Mouse (Mus musculus): ENCODE data around the gene Runx1.

Gene Runx1

GRCm38 (mm10) chr16:92606491-92606965 lies 219.4 kb downstream of the Runx1 start:
- DNase-seq = no peak

- DNase-seq = no peak
These were observed 220.1 kb downstream of the Runx1 start for GRCm38 (mm10) chr16:92605606-92606490.

GRCm38 (mm10) chr16:92602504-92602903 lies 223.4 kb downstream of the Runx1 start:
- DNase-seq = no peak

GRCm38 (mm10) chr16:92601270-92601826 lies 224.6 kb downstream of the Runx1 start:
- no peak for DNase-seq

- no peak for DNase-seq
These were observed 226.5 kb downstream of the Runx1 start for GRCm38 (mm10) chr16:92599451-92599850.

- no peak for DNase-seq
These were observed 228.3 kb downstream of the Runx1 start for GRCm38 (mm10) chr16:92597655-92598054.

- no peak for DNase-seq
These were observed 233.7 kb downstream of the Runx1 start for GRCm38 (mm10) chr16:92592207-92592606.

- DNase-seq = no peak
These were observed 234.2 kb downstream of the Runx1 start for GRCm38 (mm10) chr16:92591783-92592182.

GRCm38 (mm10) chr16:92587836-92588235 lies 238.1 kb downstream of the Runx1 start:
- DNase-seq = no peak

GRCm38 (mm10) chr16:92581767-92582166 lies 244.2 kb downstream of the Runx1 start:
- DNase-seq = no peak

GRCm38 (mm10) chr16:92580981-92581380 lies 245.0 kb downstream of the Runx1 start:
- DNase-seq = no peak

GRCm38 (mm10) chr16:92578915-92579653 lies 246.9 kb downstream of the Runx1 start:
- no peak for DNase-seq

GRCm38 (mm10) chr16:92577381-92577780 lies 248.6 kb downstream of the Runx1 start:
- no peak for DNase-seq

GRCm38 (mm10) chr16:92575792-92576191 lies 250.2 kb downstream of the Runx1 start:
- DNase-seq = no peak

- no peak for DNase-seq
These were observed 252.8 kb downstream of the Runx1 start for GRCm38 (mm10) chr16:92573193-92573592.

GRCm38 (mm10) chr16:92571246-92571645 lies 254.7 kb downstream of the Runx1 start:
- no peak for DNase-seq

GRCm38 (mm10) chr16:92566146-92566545 lies 259.8 kb downstream of the Runx1 start:
- DNase-seq = no peak

- peak; percentile 71 for DNase-seq
These were observed 260.2 kb downstream of the Runx1 start for GRCm38 (mm10) chr16:92565708-92566107.

GRCm38 (mm10) chr16:92565291-92565690 lies 260.7 kb downstream of the Runx1 start:
- DNase-seq = peak; percentile 8

- DNase-seq = no peak
These were observed 270.9 kb downstream of the Runx1 start for GRCm38 (mm10) chr16:92555051-92555450.

- DNase-seq = no peak
These were observed 273.1 kb downstream of the Runx1 start for GRCm38 (mm10) chr16:92552858-92553257.

GRCm38 (mm10) chr16:92552106-92552382 lies 273.9 kb downstream of the Runx1 start:
- no peak for DNase-seq

All from cerebellum, adult 9-11 months (tissue).